Mouse (Mus musculus) stomach, embryonic 14.5 days (tissue): ENCODE results near the gene Erc2. TPM values are rescaled to one million over a fixed set of nuclear protein-coding genes. Genes with fewer than 3 reads are reported as not detected.

Experiments
- ATAC-seq: fragments of 200-750 bp; cut with Nextera tagmentation; 2 replicates; pipeline ENCODE4 v1.8.0; 2017; ENCODE audit warnings: low read depth, moderate TSS enrichment; ENCODE audit not compliant: insufficient number of reproducible peaks, insufficient read depth, low FRiP score
- H3K27ac ChIP-seq: fragments of 300-500 bp; sonication (generic); 2 replicates; pipeline ENCODE4 v1.5.1; 2014; ENCODE audit warnings: mild to moderate bottlenecking, low read length, moderate library complexity, mixed read lengths
- H3K27me3 ChIP-seq: fragments of 300-500 bp; sonication (generic); 2 replicates; pipeline ENCODE4 v1.6.1; 2014; ENCODE audit warnings: low read length, control low read depth, mixed read lengths; ENCODE audit not compliant: control insufficient read depth, insufficient read depth
- H3K36me3 ChIP-seq: fragments of 300-500 bp; sonication (generic); 2 replicates; pipeline ENCODE4 v1.6.1; 2014; ENCODE audit warnings: mild to moderate bottlenecking, control low read depth, low read length, moderate library complexity, mixed read lengths; ENCODE audit not compliant: control insufficient read depth, insufficient read depth
- H3K4me1 ChIP-seq: fragments of 300-500 bp; sonication (generic); 2 replicates; pipeline ENCODE4 v1.6.1; 2014; ENCODE audit warnings: low read length, control low read depth, mixed read lengths; ENCODE audit not compliant: control insufficient read depth, insufficient read depth
- H3K4me2 ChIP-seq: fragments of 300-500 bp; sonication (generic); replicated peaks from 2 replicates; pipeline ENCODE4 v1.6.1; 2014; ENCODE audit warnings: low read depth, low read length, control low read depth
- H3K4me3 ChIP-seq: fragments of 300-500 bp; sonication (generic); 2 replicates; pipeline ENCODE4 v1.5.1; 2014; ENCODE audit warnings: low read depth, low read length, control low read depth
- H3K9ac ChIP-seq: fragments of 300-500 bp; sonication (generic); replicated peaks from 2 replicates; pipeline ENCODE4 v1.6.1; 2014; ENCODE audit warnings: low read depth, mild to moderate bottlenecking, control low read depth, low read length, moderate library complexity, mixed read lengths
- H3K9me3 ChIP-seq: fragments of 300-500 bp; sonication (generic); 2 replicates; pipeline ENCODE4 v1.6.1; 2016; ENCODE audit warnings: low read depth, low read length, control low read depth; ENCODE audit not compliant: control insufficient read depth
- WGBS: fragments of 180-500 bp; shearing (Covaris S2); extraction: QIAGEN DNeasy Blood & Tissue Kit; methylation state at CpG from one replicate; pipeline ENCODE4 v1.1.7; 2014; 5-methylcytosine and 5-hydroxymethylcytosine counted together
- polyA plus RNA-seq: library from polyadenylated mRNA; unstranded; fragments of >200 nt; fragmentation: Nextera tagmentation; extraction: Ambion mirVana; gene quantifications from 2 replicates; pipeline ENCODE4 v1.2.1, GENCODE M21; 2014

The Erc2 gene
- polyA plus RNA-seq, 1 experiment from 2014 or later = 7.7 TPM

DNA sequence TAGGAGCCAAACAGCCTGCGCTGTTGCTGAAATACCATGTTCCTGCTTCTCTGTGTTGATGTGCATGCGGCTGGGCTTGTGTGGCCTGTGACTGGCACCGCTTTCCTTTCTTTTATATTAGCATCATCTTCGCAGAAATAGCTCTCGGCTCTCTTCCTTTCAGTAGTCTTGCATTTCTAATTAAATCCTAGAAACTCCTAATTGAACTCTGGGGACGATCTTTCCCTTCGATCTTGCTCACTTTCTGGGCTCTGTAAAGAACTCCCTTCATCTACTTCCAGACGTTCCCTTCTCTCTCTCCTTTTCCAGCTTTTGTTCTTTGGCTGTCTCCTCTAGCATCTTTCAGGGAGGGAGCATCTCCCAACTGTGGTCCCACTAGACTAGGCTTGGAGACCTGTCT lies 649.6 kb downstream of the Erc2 start:
- ATAC-seq = no peak
- Histone ChIP-seq H3K27ac (no peak overlapping the region), H3K36me3 (no peaks in the 10 kb centered on the region), H3K27me3 (no peaks in the 10 kb centered on the region), H3K9me3 (no peaks in the 10 kb centered on the region), H3K4me3 (no peak overlapping the region), H3K4me1 (no peaks in the 10 kb centered on the region), H3K9ac (no peak overlapping the region), H3K4me2 (no peak overlapping the region)
- WGBS = 89% methylated on average over 8 of the region's 8 CpGs

DNA sequence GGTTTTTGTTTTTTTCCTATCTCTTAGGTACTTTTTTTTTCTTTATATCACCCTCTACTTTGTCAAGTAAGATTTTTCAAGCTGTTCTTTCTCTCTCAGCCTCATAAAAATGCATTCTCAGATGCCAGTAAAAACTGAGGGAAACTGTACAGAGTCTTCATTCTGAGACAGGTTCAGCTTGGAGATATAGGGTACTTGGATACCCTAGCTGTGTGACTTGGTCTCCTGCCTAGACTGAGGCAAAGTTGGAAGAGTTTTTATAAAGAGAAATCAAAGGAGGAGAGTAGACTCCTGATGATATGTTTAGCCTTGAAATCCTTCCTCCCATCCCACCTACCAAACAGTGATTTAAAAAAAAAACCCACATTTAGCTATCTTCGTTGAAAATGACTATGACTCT lies 651.4 kb downstream of the Erc2 start:
- H3K9ac ChIP-seq = no peak overlapping the region
- no peaks in the 10 kb centered on the region for H3K9me3 ChIP-seq
- WGBS = 89% methylated on average over 1 of the region's 1 CpGs
- H3K27ac ChIP-seq = no peak overlapping the region
- H3K4me3 ChIP-seq = no peak overlapping the region
- H3K4me1 ChIP-seq = no peaks in the 10 kb centered on the region
- H3K27me3 ChIP-seq = no peaks in the 10 kb centered on the region
- no peak for ATAC-seq
- no peak overlapping the region for H3K4me2 ChIP-seq
- no peaks in the 10 kb centered on the region for H3K36me3 ChIP-seq

DNA sequence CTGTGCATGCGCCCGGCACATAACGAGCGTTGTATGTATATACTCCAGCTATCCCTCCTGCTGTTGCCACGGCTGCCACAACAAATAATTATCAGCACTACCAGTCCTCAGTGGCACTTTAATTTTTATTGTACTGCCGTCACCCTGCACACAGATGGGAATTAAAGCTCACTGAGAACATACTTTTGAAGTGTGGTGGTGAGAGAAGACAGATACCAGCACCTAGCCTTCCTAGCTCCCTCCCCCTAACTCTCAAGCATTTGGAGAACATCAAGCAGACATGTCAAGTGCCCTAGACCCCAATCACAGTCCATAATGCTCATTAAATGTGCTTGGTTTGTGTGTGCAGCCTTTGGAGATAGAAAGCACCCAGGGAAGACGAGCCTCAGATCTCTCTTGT lies 652.6 kb downstream of the Erc2 start:
- H3K9ac ChIP-seq = no peak overlapping the region

DNA sequence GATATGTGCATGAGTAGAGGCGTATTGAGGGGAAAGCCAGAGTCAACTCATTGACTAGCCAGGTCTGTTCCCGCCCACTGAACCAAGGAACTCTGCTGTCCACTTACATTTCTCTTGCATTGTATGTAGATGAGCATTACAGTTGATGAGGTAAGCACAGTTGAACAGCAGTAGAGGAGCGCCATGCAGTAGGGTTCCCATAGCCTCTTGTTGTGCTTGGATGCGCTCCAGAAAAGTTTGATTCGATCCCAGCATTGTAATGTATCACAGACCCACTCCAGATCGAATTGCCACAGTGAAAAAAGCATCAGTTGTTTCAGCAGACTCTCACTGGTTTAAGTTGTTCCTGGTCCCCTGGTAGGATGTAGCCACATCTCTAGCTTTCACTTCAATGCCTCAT lies 656.7 kb downstream of the Erc2 start:
- no peak for ATAC-seq
- H3K4me1 ChIP-seq = 0 out of 2 replicates have a peak, but pooled peaks cover 6% of the 10 kb centered on the region
- no peak overlapping the region for H3K4me2 ChIP-seq
- no peak overlapping the region for H3K27ac ChIP-seq
- no peaks in the 10 kb centered on the region for H3K9me3 ChIP-seq
- H3K36me3 ChIP-seq = no peaks in the 10 kb centered on the region
- H3K27me3 ChIP-seq = 0 out of 2 replicates have a peak, but pooled peaks cover 3% of the 10 kb centered on the region
- H3K4me3 ChIP-seq = no peak overlapping the region
- WGBS = 82% methylated on average over 6 of the region's 6 CpGs
- H3K9ac ChIP-seq = no peak overlapping the region

More for the DNA sequence above, 652.6 kb downstream of the Erc2 start:
- WGBS = 62% methylated on average over 7 of the region's 7 CpGs
- Histone ChIP-seq H3K4me3 (no peak overlapping the region), H3K4me2 (no peak overlapping the region), H3K4me1 (no peaks in the 10 kb centered on the region), H3K9me3 (no peaks in the 10 kb centered on the region), H3K27me3 (no peaks in the 10 kb centered on the region), H3K27ac (no peak overlapping the region), H3K36me3 (no peaks in the 10 kb centered on the region)
- no peak for ATAC-seq

DNA sequence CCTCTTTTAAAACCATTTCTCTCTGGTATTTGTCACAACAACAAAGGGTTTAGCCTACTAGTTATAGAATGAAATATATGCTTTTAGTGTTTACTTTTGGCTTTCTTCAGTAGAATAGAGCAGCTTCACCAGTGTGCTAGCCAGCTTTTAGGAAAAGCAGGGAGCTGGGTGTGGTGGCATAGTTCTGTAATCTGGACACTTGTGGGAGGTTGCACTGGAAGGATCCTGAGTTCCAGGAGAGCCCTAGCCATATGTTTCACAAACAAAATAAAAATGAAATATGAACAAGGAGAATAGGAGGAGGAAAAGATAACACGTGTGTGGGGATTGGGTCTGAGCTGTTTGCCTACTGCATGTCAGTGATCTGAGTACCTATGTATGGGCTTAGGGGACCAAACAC lies 658.1 kb downstream of the Erc2 start:
- Histone ChIP-seq H3K9ac (no peak overlapping the region), H3K9me3 (no peaks in the 10 kb centered on the region), H3K36me3 (no peaks in the 10 kb centered on the region), H3K4me2 (no peak overlapping the region), H3K27ac (no peak overlapping the region), H3K27me3 (0 out of 2 replicates have a peak, but pooled peaks cover 3% of the 10 kb centered on the region), H3K4me3 (no peak overlapping the region), H3K4me1 (0 out of 2 replicates have a peak, but pooled peaks cover 6% of the 10 kb centered on the region)
- ATAC-seq = no peak
- WGBS = 18% methylated on average over 1 of the region's 1 CpGs

DNA sequence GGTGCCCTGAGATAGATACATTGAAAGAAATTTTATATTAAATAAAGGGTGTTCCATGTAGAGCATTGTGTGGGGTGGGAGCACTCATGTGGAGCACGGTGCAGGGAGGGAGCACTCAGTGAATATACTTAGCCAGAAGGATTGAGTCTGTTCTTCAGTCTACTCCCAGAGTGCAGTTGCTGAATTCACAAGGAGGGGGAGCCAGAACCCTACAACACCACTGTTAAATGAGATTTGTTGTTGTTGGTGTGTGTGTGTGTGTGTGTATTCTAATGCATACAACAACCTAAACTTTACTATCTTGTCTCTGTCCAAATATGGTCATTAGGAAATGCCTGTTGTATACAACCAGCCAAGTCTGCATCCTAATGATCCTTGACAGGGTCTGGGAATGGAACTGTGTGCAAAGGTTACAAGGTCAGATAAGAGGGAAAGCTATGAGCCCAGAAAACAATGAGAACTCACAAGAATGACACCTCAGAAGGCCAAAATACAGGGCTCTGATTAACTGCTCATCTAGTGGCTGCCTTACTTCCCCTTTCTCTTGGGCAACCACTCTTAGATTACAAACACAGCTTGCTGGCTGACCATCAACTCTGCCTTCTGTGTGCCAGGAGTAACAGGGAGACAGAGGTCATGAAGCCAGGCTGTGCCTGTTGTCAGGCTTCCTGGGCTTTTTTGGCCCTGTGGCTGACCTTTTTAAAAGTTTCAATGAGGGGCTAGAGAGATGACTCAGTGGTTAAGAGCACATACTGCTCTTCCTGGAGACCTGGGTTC lies 661.3 kb downstream of the Erc2 start:
- Histone ChIP-seq H3K4me3 (no peak overlapping the region), H3K4me1 (0 out of 2 replicates have a peak, but pooled peaks cover 6% of the 10 kb centered on the region), H3K27ac (no peak overlapping the region), H3K9me3 (no peaks in the 10 kb centered on the region), H3K27me3 (0 out of 2 replicates have a peak, but pooled peaks cover 3% of the 10 kb centered on the region), H3K9ac (no peak overlapping the region), H3K4me2 (no peak overlapping the region), H3K36me3 (no peaks in the 10 kb centered on the region)
- no peak for ATAC-seq
- 92% methylated on average over 1 of the region's 1 CpGs for WGBS

DNA sequence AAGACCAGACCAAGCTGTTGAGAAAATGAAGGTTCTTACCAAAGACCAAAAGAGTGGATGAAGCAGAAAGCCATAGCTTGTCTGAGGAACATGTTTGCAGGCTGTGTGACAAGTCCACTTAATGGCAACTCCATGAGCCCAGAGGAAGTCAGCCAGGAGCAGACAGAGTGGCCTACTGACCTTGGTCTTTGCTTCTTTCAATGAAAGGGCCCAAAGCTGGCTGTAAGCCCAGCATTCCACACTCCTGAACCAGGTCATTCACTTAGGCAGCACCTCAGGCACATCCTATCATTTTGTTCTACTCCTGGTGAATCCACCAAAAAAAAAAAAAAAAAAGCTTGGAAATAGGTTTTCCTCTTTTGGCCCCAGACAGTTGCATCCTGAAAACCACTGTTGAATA lies 664.3 kb downstream of the Erc2 start:
- no peak overlapping the region for H3K27ac ChIP-seq
- no peaks in the 10 kb centered on the region for H3K4me1 ChIP-seq
- no peaks in the 10 kb centered on the region for H3K27me3 ChIP-seq
- H3K36me3 ChIP-seq = no peaks in the 10 kb centered on the region
- ATAC-seq = no peak
- H3K4me3 ChIP-seq = no peak overlapping the region
- H3K4me2 ChIP-seq = no peak overlapping the region
- H3K9ac ChIP-seq = no peak overlapping the region
- H3K9me3 ChIP-seq = no peaks in the 10 kb centered on the region

DNA sequence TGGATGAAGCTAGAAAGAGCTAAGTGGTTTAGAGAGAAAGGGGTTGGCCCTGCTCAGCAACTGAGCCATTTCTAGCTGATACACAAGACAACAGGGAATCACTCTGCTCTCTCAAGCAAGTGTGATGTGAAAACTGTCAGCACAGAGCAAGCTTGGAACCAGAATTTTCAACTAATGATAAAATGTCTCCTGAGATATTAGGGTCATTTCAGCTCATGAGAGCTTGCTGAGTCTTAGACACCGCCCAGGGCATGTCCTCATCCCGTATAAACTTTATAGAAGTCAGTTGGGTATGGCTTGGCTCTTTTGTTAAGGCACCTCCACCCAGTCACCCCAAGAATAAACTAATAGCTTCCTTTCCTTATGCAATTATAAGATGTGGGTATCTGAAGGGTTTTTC lies 666.0 kb downstream of the Erc2 start:
- WGBS = 90% methylated on average over 2 of the region's 2 CpGs

DNA sequence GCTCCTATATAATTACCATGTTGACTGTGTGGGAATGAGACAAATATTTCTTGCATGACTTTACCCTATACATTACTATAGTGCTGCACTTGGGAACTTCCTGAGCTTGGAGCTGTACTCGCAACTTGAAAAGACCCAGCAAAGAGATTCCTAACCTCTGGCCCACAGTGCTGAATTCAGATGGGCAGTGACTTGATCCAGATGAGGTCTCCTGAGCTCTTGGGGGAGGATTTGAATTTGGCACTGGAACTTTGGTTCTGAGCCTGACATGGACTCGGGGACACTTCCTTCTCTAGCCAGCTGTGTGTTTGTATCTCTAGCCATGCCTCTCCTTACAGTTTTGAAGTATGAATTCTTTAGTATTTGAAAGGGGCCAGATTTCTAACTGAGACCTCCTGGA lies 666.7 kb downstream of the Erc2 start:
- ATAC-seq = no peak
- 59% methylated on average over 2 of the region's 2 CpGs for WGBS

More for the DNA sequence above, 666.0 kb downstream of the Erc2 start:
- Histone ChIP-seq H3K9ac (no peak overlapping the region), H3K4me3 (no peak overlapping the region), H3K4me1 (no peaks in the 10 kb centered on the region), H3K9me3 (no peaks in the 10 kb centered on the region), H3K27me3 (no peaks in the 10 kb centered on the region), H3K36me3 (no peaks in the 10 kb centered on the region), H3K27ac (no peak overlapping the region), H3K4me2 (no peak overlapping the region)
- ATAC-seq = no peak

More for the DNA sequence above, 666.7 kb downstream of the Erc2 start:
- no peak overlapping the region for H3K4me2 ChIP-seq
- H3K4me3 ChIP-seq = no peak overlapping the region
- H3K4me1 ChIP-seq = no peaks in the 10 kb centered on the region
- no peaks in the 10 kb centered on the region for H3K36me3 ChIP-seq
- H3K27me3 ChIP-seq = no peaks in the 10 kb centered on the region
- no peak overlapping the region for H3K27ac ChIP-seq
- H3K9me3 ChIP-seq = no peaks in the 10 kb centered on the region
- no peak overlapping the region for H3K9ac ChIP-seq
